Mouse (Mus musculus): Measurements from ENCODE around the gene Fsip1. TPM values are rescaled to one million over a fixed set of nuclear protein-coding genes. Genes with fewer than 3 reads are reported as not detected.
"Not testable (repeated sequence)": the region's sequence is repeated elsewhere in the genome, so short reads cannot be mapped to it uniquely, and the experiment has no call there.

Gene Fsip1
- polyA plus RNA-seq, 1 experiment from 2014 or later, result 0.42 TPM

DNA sequence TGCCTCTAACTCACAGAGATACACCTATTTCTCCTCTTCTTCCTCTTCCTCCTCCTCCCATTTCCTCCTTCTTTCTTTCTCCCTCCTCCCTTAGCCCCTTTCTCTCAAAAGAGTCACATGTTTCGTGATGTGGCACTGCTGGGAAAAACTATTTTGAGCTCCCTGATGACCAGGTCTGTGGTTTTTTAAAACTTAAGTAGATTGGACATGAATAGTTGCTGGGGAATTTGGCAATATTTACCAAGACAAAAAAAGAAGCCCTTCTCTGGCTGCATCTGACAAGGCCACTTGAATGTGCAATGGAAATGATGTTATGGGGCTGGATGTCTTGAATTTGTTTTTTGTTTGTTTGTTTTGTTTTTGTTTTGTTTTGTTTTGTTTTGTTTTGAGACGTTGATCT lies 41.2 kb upstream of the Fsip1 start:
- no peak for ATAC-seq (ENCODE audit: insufficient number of reproducible peaks, insufficient read depth, low FRiP score, low read depth)
- Histone ChIP-seq H3K27me3 (ENCODE audit: control insufficient read depth, insufficient read depth, low read length) (no peaks in the 10 kb centered on the region), H3K9me3 (ENCODE audit: control insufficient read depth, low read length) (no peaks in the 10 kb centered on the region)

DNA sequence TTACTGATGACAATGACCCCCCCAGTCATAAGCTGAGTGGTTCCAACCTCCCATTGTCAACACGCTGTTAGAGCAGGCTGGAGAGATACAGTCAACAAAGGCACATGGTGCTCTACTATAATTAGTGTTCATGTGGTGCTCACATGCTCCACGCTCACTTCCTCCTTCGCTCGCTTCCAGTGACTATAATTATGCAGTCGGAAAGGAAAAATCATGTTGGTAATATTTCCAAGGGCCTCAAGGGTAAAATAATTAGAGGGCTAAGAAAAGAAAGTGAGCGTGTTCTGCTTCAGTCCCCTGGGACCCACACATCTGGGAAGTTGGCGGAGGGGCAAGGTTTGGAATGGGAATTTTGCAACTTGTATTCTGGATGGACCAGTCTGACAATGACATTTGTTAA lies 38.7 kb upstream of the Fsip1 start:
- H3K27me3 ChIP-seq (ENCODE audit: control insufficient read depth, insufficient read depth, low read length), result no peaks in the 10 kb centered on the region
- H3K4me3 ChIP-seq (ENCODE audit: control insufficient read depth in 1 of 2, insufficient read depth in 1 of 2, low read depth in 1 of 2, low read length in 2 of 2), result no peak overlapping the region
- H3K27ac ChIP-seq (replicated peaks in 1 of 2; ENCODE audit: control insufficient read depth in 1 of 2, insufficient read depth in 1 of 2, low read depth in 2 of 2, low read length in 2 of 2), result no peak overlapping the region
- H3K4me2 ChIP-seq (ENCODE audit: low read length), result no peak overlapping the region
- H3K4me1 ChIP-seq (ENCODE audit: control insufficient read depth in 2 of 2, insufficient read depth in 2 of 2, low read length in 2 of 2), result no peaks in the 10 kb centered on the region
- no peak for ATAC-seq (ENCODE audit: insufficient number of reproducible peaks, insufficient read depth, low FRiP score, low read depth)
- H3K36me3 ChIP-seq (ENCODE audit: control insufficient read depth, insufficient read depth, low read length), result no peaks in the 10 kb centered on the region
- 78% methylated on average over 7 of the region's 7 CpGs for WGBS
- H3K9ac ChIP-seq (ENCODE audit: low read length), result no peak overlapping the region
- no peaks in the 10 kb centered on the region for H3K9me3 ChIP-seq (ENCODE audit: control insufficient read depth, low read length)

More for the DNA sequence above, 41.2 kb upstream of the Fsip1 start:
- no peaks in the 10 kb centered on the region for H3K36me3 ChIP-seq (ENCODE audit: control insufficient read depth, insufficient read depth, low read length)
- H3K4me2 ChIP-seq (ENCODE audit: low read length), result no peak overlapping the region
- H3K4me1 ChIP-seq (ENCODE audit: control insufficient read depth in 2 of 2, insufficient read depth in 2 of 2, low read length in 2 of 2), result no peaks in the 10 kb centered on the region
- H3K27ac ChIP-seq (replicated peaks in 1 of 2; ENCODE audit: control insufficient read depth in 1 of 2, insufficient read depth in 1 of 2, low read depth in 2 of 2, low read length in 2 of 2), result no peak overlapping the region
- 68% methylated on average over 2 of the region's 2 CpGs for WGBS
- no peak overlapping the region for H3K9ac ChIP-seq (ENCODE audit: low read length)
- H3K4me3 ChIP-seq (ENCODE audit: control insufficient read depth in 1 of 2, insufficient read depth in 1 of 2, low read depth in 1 of 2, low read length in 2 of 2), result no peak overlapping the region

- Histone ChIP-seq H3K36me3 (ENCODE audit: control insufficient read depth, insufficient read depth, low read length) (no peaks in the 10 kb centered on the region), H3K27me3 (ENCODE audit: control insufficient read depth, insufficient read depth, low read length) (no peaks in the 10 kb centered on the region)
- no peak for ATAC-seq (ENCODE audit: insufficient number of reproducible peaks, insufficient read depth, low FRiP score, low read depth)
Measured at GRCm38 (mm10) chr2:118293583-118293982, 36.8 kb upstream of the Fsip1 start.

DNA sequence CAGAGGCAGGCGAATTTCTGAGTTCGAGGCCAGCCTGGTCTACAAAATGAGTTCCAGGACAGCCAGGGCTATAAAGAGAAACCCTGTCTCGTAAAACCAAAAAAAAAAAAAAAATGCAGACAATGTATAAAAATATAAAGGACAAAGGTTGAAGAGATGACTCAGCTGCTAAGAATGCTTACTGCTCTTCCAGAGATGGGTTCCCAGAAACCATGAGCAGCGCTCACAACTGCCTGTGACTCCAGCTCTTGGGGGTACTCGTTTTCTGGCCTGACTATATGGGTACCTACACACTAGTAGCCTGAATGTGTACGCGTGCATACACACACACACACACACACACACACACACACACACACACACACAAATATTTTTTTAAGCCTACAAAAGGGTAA lies 32.3 kb upstream of the Fsip1 start:
- not testable (repeated sequence) for H3K27ac ChIP-seq (replicated peaks in 1 of 2; ENCODE audit: control insufficient read depth in 1 of 2, insufficient read depth in 1 of 2, low read depth in 2 of 2, low read length in 2 of 2); H3K27me3 ChIP-seq (ENCODE audit: control insufficient read depth, insufficient read depth, low read length); H3K36me3 ChIP-seq (ENCODE audit: control insufficient read depth, insufficient read depth, low read length); H3K4me3 ChIP-seq (ENCODE audit: control insufficient read depth in 1 of 2, insufficient read depth in 1 of 2, low read depth in 1 of 2, low read length in 2 of 2); H3K4me1 ChIP-seq (ENCODE audit: control insufficient read depth in 2 of 2, insufficient read depth in 2 of 2, low read length in 2 of 2); H3K4me2 ChIP-seq (ENCODE audit: low read length); H3K9me3 ChIP-seq (ENCODE audit: control insufficient read depth, low read length); ATAC-seq (ENCODE audit: insufficient number of reproducible peaks, insufficient read depth, low FRiP score, low read depth); H3K9ac ChIP-seq (ENCODE audit: low read length)
- 75% methylated on average over 7 of the region's 7 CpGs for WGBS

More at GRCm38 (mm10) chr2:118293583-118293982, 36.8 kb upstream of the Fsip1 start:
- H3K4me1 ChIP-seq (ENCODE audit: control insufficient read depth in 2 of 2, insufficient read depth in 2 of 2, low read length in 2 of 2), result no peaks in the 10 kb centered on the region
- H3K27ac ChIP-seq (replicated peaks in 1 of 2; ENCODE audit: control insufficient read depth in 1 of 2, insufficient read depth in 1 of 2, low read depth in 2 of 2, low read length in 2 of 2), result no peak overlapping the region
- no peak overlapping the region for H3K4me2 ChIP-seq (ENCODE audit: low read length)
- WGBS, result 81% methylated on average over 5 of the region's 5 CpGs
- no peaks in the 10 kb centered on the region for H3K9me3 ChIP-seq (ENCODE audit: control insufficient read depth, low read length)
- no peak overlapping the region for H3K4me3 ChIP-seq (ENCODE audit: control insufficient read depth in 1 of 2, insufficient read depth in 1 of 2, low read depth in 1 of 2, low read length in 2 of 2)
- no peak overlapping the region for H3K9ac ChIP-seq (ENCODE audit: low read length)

DNA sequence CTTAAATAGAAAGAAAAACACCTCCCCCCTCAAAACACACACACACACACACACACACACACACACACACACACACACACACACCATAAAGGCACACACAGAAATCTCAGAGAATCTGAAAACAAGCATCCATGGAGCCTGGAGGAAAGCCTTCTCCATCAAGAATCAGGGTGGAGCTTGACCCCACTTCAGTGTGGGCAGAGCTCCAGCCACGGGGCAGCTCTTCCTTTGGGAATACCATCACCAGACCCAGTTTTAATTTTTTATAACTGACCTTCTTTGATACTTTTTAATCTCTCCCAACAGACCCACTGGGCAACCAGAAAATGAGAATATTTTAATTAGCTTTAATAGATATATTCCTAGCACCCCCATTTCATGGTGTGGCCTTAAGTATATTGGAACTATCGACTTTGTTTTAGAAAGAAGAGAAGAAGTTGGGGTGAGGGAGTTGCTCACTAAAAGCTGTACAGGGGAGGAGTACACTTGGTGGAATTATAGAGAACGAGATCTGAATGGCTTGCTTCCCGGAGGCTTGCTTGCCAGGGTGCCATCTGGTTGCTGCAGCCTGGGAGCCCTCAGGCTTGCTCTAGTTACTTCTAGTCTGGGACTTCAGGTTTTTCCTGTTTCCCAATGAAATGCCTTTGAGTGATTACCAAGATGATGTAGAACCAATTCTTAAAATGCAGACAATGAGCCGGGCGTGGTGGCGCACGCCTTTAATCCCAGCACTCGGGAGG lies 31.7 kb upstream of the Fsip1 start:
- Histone ChIP-seq H3K4me3 (ENCODE audit: control insufficient read depth in 1 of 2, insufficient read depth in 1 of 2, low read depth in 1 of 2, low read length in 2 of 2) (no peak overlapping the region), H3K27ac (replicated peaks in 1 of 2; ENCODE audit: control insufficient read depth in 1 of 2, insufficient read depth in 1 of 2, low read depth in 2 of 2, low read length in 2 of 2) (no peak overlapping the region), H3K9me3 (ENCODE audit: control insufficient read depth, low read length) (no peaks in the 10 kb centered on the region), H3K4me2 (ENCODE audit: low read length) (no peak overlapping the region), H3K36me3 (ENCODE audit: control insufficient read depth, insufficient read depth, low read length) (no peaks in the 10 kb centered on the region), H3K4me1 (ENCODE audit: control insufficient read depth in 2 of 2, insufficient read depth in 2 of 2, low read length in 2 of 2) (no peaks in the 10 kb centered on the region), H3K9ac (ENCODE audit: low read length) (no peak overlapping the region), H3K27me3 (ENCODE audit: control insufficient read depth, insufficient read depth, low read length) (no peaks in the 10 kb centered on the region)
- WGBS, result 88% methylated on average over 9 of the region's 9 CpGs
- ATAC-seq (ENCODE audit: insufficient number of reproducible peaks, insufficient read depth, low FRiP score, low read depth), result no peak

DNA sequence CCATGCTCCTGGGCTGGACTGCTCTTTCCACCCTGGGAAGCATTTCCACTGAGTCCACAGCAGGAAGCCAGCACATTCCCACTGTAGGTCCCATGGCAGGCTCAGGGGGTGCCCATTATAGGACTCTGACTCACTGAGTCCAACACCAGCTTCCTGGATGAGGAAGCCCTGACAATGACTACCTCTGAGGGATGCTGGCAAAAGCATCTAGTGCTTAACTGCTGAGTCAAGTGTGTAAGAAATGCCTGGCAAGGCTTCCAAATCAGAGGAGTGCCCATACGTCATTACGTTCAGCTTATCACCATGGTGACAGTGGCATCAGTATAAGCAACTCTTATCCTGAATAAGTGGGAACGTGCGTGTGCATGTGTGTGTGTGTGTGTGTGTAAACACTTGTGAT lies 30.9 kb upstream of the Fsip1 start:
- Histone ChIP-seq H3K27me3 (ENCODE audit: control insufficient read depth, insufficient read depth, low read length) (no peaks in the 10 kb centered on the region), H3K4me3 (ENCODE audit: control insufficient read depth in 1 of 2, insufficient read depth in 1 of 2, low read depth in 1 of 2, low read length in 2 of 2) (no peak overlapping the region), H3K4me2 (ENCODE audit: low read length) (no peak overlapping the region), H3K27ac (replicated peaks in 1 of 2; ENCODE audit: control insufficient read depth in 1 of 2, insufficient read depth in 1 of 2, low read depth in 2 of 2, low read length in 2 of 2) (no peak overlapping the region), H3K9ac (ENCODE audit: low read length) (no peak overlapping the region), H3K36me3 (ENCODE audit: control insufficient read depth, insufficient read depth, low read length) (no peaks in the 10 kb centered on the region), H3K4me1 (ENCODE audit: control insufficient read depth in 2 of 2, insufficient read depth in 2 of 2, low read length in 2 of 2) (no peaks in the 10 kb centered on the region), H3K9me3 (ENCODE audit: control insufficient read depth, low read length) (no peaks in the 10 kb centered on the region)
- ATAC-seq (ENCODE audit: insufficient number of reproducible peaks, insufficient read depth, low FRiP score, low read depth), result no peak
- 66% methylated on average over 4 of the region's 4 CpGs for WGBS

DNA sequence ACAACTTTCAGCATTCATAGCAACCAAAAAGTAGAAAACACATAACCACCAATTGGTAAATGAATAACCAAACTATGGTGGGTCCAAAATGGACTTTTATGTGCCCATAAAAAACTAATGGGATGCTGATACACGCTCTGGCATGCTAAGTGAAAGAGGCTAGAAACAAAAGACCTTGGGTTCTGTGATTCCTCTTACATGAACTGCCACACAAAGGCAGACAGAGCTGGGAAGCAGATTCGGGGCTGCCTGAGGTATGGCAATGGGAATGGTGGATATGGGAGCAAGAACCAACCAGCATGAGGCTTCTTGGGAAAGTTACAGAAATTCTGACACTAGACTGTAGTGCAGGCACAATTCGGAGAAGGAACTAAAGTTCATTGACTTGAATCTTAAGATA lies 25.7 kb upstream of the Fsip1 start:
- no peak overlapping the region for H3K4me3 ChIP-seq (ENCODE audit: control insufficient read depth in 1 of 2, insufficient read depth in 1 of 2, low read depth in 1 of 2, low read length in 2 of 2)
- H3K4me1 ChIP-seq (ENCODE audit: control insufficient read depth in 2 of 2, insufficient read depth in 2 of 2, low read length in 2 of 2), result peaks cover 2 to 6% of the 10 kb centered on the region in 2 experiments; a peak in 2 of 4 replicates
- WGBS, result 74% methylated on average over 3 of the region's 3 CpGs
- H3K36me3 ChIP-seq (ENCODE audit: control insufficient read depth, insufficient read depth, low read length), result no peaks in the 10 kb centered on the region
- H3K9me3 ChIP-seq (ENCODE audit: control insufficient read depth, low read length), result no peaks in the 10 kb centered on the region
- H3K27me3 ChIP-seq (ENCODE audit: control insufficient read depth, insufficient read depth, low read length), result no peaks in the 10 kb centered on the region
- no peak overlapping the region for H3K27ac ChIP-seq (replicated peaks in 1 of 2; ENCODE audit: control insufficient read depth in 1 of 2, insufficient read depth in 1 of 2, low read depth in 2 of 2, low read length in 2 of 2)
- no peak for ATAC-seq (ENCODE audit: insufficient number of reproducible peaks, insufficient read depth, low FRiP score, low read depth)
- H3K4me2 ChIP-seq (ENCODE audit: low read length), result no peak overlapping the region
- H3K9ac ChIP-seq (ENCODE audit: low read length), result no peak overlapping the region

- no peak for ATAC-seq (ENCODE audit: insufficient number of reproducible peaks, insufficient read depth, low FRiP score, low read depth)
- no peaks in the 10 kb centered on the region for H3K27me3 ChIP-seq (ENCODE audit: control insufficient read depth, insufficient read depth, low read length)
- 88% methylated on average over 8 of the region's 8 CpGs for WGBS
- no peak overlapping the region for H3K9ac ChIP-seq (ENCODE audit: low read length)
- no peaks in the 10 kb centered on the region for H3K36me3 ChIP-seq (ENCODE audit: control insufficient read depth, insufficient read depth, low read length)
- no peak overlapping the region for H3K27ac ChIP-seq (replicated peaks in 1 of 2; ENCODE audit: control insufficient read depth in 1 of 2, insufficient read depth in 1 of 2, low read depth in 2 of 2, low read length in 2 of 2)
- H3K9me3 ChIP-seq (ENCODE audit: control insufficient read depth, low read length), result no peaks in the 10 kb centered on the region
- H3K4me1 ChIP-seq (ENCODE audit: control insufficient read depth in 2 of 2, insufficient read depth in 2 of 2, low read length in 2 of 2), result peaks cover 2 to 6% of the 10 kb centered on the region in 2 experiments; a peak in 2 of 4 replicates
- H3K4me2 ChIP-seq (ENCODE audit: low read length), result no peak overlapping the region
- no peak overlapping the region for H3K4me3 ChIP-seq (ENCODE audit: control insufficient read depth in 1 of 2, insufficient read depth in 1 of 2, low read depth in 1 of 2, low read length in 2 of 2)
Measured at GRCm38 (mm10) chr2:118278249-118278648, 21.5 kb upstream of the Fsip1 start.

Data from heart, embryonic 14.5 days (tissue).